Mouse (Mus musculus) right cerebral cortex, postnatal 25 days (tissue): ENCODE data around the gene Borcs8.

Experiments used
- DNase-seq: peaks from one replicate; pipeline ENCODE4 v3.0.0; 2022

The Borcs8 gene

DNA sequence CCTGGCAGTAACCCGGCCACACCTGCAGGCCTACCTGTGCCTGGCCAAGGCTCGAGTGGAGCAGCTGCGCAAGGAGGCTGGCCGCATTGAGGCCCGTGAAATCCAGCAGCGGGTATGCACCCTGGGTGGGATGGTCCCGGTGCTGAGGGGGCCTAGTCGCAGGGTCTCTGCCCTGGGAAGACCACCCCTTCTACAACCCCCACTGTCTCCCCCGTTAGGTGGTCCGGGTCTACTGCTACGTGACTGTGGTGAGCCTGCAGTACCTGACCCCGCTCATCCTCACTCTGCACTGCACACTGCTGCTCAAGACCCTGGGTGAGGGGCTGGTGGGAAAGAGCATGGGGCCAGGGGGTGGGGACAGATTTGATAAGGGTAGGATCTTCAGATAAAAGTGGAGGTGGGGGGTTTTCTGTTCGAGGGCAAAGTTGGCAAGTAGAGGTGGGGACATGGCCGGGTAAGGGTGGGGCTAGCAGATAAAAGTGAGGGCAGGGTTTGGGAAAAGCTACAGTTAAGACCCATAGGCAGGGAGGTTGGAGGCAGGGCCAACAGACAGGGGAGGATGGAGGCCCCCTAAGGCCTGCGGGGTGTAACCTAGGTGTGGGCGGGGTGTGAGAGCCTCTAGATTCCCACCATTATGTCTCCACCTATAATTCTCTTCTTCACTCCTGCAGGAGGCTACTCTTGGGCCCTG is 42.1 kb downstream of the Borcs8 start:
- DNase-seq, result no peak

DNA sequence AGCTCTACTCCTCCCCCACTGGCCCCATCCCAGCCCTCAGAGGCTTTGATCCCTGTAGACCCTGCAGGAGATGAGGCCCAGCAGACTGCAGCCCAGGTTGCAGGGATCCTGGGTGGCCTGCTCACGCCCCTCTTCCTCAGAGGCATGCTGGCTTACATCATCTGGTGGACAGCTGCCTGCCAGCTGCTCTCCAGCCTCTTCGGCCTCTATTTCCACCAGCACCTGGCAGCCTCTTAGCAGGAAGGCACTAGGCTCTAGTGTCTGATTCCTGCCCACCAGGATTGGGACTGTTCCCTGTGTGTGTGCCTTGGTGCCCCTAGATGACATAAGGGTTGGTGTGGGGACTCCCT is 42.6 kb downstream of the Borcs8 start:
- no peak for DNase-seq

DNA sequence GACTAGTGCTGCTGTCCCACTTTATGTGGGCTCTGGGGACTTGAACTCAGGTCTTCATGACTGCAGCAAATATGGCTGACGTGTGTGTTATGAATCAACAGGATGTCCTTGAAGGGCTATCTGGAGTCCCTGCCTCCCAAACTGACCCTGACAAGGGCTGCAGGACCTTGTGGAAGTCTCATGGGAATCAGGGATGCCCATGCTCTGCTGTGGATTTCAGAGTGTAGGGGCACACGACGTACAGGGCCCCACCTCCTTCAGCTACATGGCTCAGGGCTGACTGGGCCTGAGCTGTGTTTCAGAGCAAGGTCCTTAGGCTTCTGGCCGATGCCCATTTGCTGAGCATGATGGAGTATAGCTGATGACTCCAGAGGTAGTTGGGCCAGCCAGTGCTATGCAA is 43.9 kb downstream of the Borcs8 start:
- no peak for DNase-seq

DNA sequence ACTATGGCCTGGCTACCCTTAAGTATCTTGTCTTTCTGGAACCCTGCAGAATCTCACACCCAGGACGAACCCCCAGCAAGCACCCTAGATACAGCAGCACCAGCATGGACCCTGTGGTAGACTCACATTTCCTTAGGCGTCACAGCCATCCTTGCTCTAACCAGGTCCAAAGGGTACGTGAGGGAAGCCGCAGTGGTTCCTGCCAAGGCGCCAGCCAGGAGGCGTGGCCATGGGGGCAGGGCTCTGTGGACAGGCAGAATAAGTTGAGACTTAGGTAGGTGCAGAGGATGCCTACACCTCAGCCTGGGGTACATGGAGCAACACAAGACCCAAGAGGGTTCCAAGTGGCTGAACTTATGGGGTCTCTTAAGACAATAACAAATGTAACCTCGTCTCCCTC is 49.4 kb downstream of the Borcs8 start:
- DNase-seq, result no peak

DNA sequence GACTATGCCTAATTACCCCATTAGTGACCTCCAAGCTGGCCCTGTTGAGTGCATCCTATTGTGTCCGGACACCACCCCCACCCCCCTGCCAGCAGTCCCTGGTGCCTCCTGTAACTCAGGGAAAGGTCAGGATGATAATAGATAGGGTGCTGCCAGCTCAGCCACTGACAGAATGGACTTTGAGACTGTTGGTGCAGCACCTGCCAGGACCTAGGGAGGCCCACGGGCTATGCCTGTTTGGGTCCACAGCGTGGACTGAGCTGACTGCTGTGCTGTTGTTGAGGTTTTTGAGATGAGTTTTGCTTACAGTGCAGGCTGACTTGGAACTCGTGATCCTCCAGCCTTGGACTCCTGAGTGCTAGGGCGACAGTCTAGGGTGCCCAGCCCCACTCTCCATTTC is 53.9 kb downstream of the Borcs8 start:
- no peak for DNase-seq

DNA sequence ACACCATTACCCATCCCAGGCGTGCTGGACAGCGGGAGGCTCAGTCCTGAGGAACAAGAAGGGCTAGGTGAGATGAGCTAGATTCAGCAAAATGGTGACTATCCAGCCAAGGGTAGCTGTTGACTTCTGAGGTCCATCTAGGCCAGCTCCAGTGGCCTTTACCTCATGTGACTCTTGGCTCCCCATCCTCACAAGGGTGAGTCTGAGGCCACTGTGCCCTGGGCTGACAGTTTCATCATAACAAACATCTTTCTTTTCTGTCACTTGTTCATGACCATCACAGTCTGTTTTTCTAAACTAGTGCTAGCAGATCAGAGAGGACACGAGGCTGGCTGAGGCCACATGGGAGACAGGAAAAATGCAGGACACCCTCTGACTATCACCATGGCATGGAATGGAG is 54.9 kb downstream of the Borcs8 start:
- no peak for DNase-seq

DNA sequence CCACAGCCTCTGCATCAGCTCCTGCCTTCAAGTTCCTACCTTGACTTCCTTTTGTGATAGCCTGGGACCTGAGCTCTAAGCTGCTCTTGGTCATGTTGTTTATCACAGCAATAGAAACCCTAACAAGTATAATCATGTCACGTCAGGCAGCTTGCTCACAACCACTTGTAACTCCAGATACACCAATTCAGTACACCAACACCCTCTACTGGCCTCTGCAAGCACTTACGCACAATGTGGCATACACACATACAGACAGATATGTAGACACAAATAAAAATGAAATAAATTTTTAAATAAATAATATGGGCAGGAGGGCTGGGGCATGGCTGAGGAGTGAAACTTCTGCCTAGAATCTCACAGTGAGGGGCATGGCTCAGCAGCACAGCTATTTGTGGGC is 56.5 kb downstream of the Borcs8 start:
- DNase-seq, result no peak
